Mouse (Mus musculus) heart, postnatal 0 days (tissue): Measurements from ENCODE around the gene Ercc6. TPM values are rescaled to one million over a fixed set of nuclear protein-coding genes. Genes with fewer than 3 reads are reported as not detected.
A peak's percentile ranks its signal among the peaks of the same experiment; 100 is the strongest.

ENCODE experiments used
- ATAC-seq: fragments of 200-750 bp; cut with Nextera tagmentation; 2 replicates; pipeline ENCODE4 v1.8.0; 2017; ENCODE audit warnings: low read depth, moderate number of reproducible peaks, moderate library complexity; ENCODE audit not compliant: insufficient read depth
- DNase-seq: peaks from one replicate; pipeline ENCODE4 v3.0.0-alpha.2; 2016; ENCODE audit warnings: low spot score
- H3K27ac ChIP-seq: fragments of 300-500 bp; sonication (generic); 2 replicates; pipeline ENCODE4 v1.5.1; 2014; ENCODE audit warnings: low read depth, mild to moderate bottlenecking
- H3K27me3 ChIP-seq: fragments of 300-500 bp; sonication (generic); 2 replicates; pipeline ENCODE4 v1.6.1; 2014; ENCODE audit warnings: low read length, mixed read lengths; ENCODE audit not compliant: control insufficient read depth, insufficient read depth
- H3K36me3 ChIP-seq: fragments of 300-500 bp; sonication (generic); replicated peaks from 2 replicates; pipeline ENCODE4 v1.6.1; 2014; ENCODE audit warnings: low read length, mixed read lengths; ENCODE audit not compliant: control insufficient read depth, insufficient read depth
- H3K4me1 ChIP-seq: fragments of 300-500 bp; sonication (generic); 2 replicates; pipeline ENCODE4 v1.6.1; 2014; ENCODE audit warnings: antibody characterized with exemption; ENCODE audit not compliant: control insufficient read depth, insufficient read depth
- H3K4me2 ChIP-seq: fragments of 300-500 bp; sonication (generic); 2 replicates; pipeline ENCODE4 v1.6.1; 2014; ENCODE audit warnings: low read depth, mild to moderate bottlenecking, low read length, moderate library complexity
- H3K4me3 ChIP-seq: fragments of 300-500 bp; sonication (generic); 2 replicates; pipeline ENCODE4 v1.5.1; 2014; ENCODE audit warnings: low read depth, low read length
- H3K9ac ChIP-seq: fragments of 300-500 bp; sonication (generic); replicated peaks from 2 replicates; pipeline ENCODE4 v1.6.1; 2014; ENCODE audit warnings: low read depth, low read length, mixed read lengths
- H3K9me3 ChIP-seq: fragments of 300-500 bp; sonication (generic); replicated peaks from 2 replicates; pipeline ENCODE4 v1.6.1; 2016; ENCODE audit warnings: low read length; ENCODE audit not compliant: control insufficient read depth
- CTCF ChIP-seq: IDR thresholded peaks from 2 replicates; pipeline ENCODE4 v1.5.1; 2016; ENCODE audit warnings: antibody characterized with exemption, control low read depth, low read depth
- EP300 ChIP-seq: IDR thresholded peaks from 2 replicates; pipeline ENCODE4 v1.6.1; 2016; ENCODE audit warnings: antibody characterized with exemption, low read depth
- WGBS: fragments of 180-500 bp; shearing (Covaris S2); extraction: QIAGEN DNeasy Blood & Tissue Kit; methylation state at CpG from one replicate; pipeline ENCODE4 v1.1.7; 2014; 5-methylcytosine and 5-hydroxymethylcytosine counted together
- polyA plus RNA-seq: library from polyadenylated mRNA; unstranded; fragments of >200 nt; fragmentation: Nextera tagmentation; extraction: Ambion mirVana; gene quantifications from 2 replicates; pipeline ENCODE4 v1.2.1, GENCODE M21; 2015
- total RNA-seq: library from RNA; depleted of rRNA; stranded (reverse); fragments of >200 nt; gene quantifications from 2 replicates; pipeline ENCODE4 v1.2.3, GENCODE M21; 2014; ENCODE audit warnings: low replicate concordance; rRNA removed

The Ercc6 gene
- total RNA-seq: 2.7 and 5.5 TPM in 2 replicates
- 5.2 and 6.2 TPM in 2 replicates for polyA plus RNA-seq

DNA sequence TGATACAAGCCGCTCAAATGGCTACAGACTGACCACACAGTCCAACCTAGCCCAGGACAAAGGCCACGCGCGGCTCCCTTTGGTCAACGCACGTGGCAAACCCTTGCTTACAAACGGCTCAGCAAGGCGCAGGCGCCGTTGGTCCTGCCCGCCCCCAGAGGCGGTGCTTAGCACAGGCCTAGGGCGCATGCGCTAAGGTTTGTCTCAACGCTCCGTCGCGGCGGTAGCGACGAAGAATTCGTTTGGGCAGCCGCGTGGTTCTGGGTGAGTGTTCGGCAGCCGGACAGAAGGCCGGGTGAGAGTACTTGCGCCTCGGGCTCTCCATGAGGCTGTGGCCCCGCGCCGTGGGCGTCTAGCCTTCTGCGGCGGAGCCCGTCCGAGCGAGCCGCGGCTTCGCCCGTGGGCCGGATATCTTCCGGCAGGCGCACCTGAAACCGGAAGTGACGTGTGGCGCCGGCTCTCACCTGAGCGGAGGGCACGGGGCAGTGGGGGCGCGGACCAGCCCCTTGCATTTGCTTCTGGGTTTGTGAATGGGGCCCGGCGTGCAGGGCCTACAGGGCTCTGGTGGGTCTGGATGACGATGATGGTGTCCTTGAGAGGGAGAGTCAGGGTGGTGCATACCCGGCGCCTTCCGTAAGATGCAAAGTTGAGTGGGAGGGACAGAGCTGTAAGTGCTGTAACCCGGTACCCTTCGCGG is at the start of gene Ercc6:
Ercc6 (plus strand) TSS at position 186 of the 697 bp plus-strand sequence.
- ATAC-seq (peak; percentile 97), DNase-seq (peak; percentile 94)
- no peaks in the 10 kb centered on the region for H3K27me3 ChIP-seq
- H3K4me1 ChIP-seq: peaks cover 7% of the 10 kb centered on the region; the same call in 1 of the 2 replicates
- peak within 1 kb of the TSS; percentile 99 for H3K4me2 ChIP-seq
- TF ChIP-seq CTCF (no peak), EP300 (no peak)
- under 1% methylated on average over 59 of the region's 62 CpGs for WGBS
- peak within 1 kb of the TSS; percentile 85 for H3K4me3 ChIP-seq
- peak within 1 kb of the TSS; percentile 72 for H3K9ac ChIP-seq
- H3K9me3 ChIP-seq: no peaks in the 10 kb centered on the region
- peak within 1 kb of the TSS; percentile 77 for H3K27ac ChIP-seq
- H3K36me3 ChIP-seq: peaks cover 14% of the 10 kb centered on the region

DNA sequence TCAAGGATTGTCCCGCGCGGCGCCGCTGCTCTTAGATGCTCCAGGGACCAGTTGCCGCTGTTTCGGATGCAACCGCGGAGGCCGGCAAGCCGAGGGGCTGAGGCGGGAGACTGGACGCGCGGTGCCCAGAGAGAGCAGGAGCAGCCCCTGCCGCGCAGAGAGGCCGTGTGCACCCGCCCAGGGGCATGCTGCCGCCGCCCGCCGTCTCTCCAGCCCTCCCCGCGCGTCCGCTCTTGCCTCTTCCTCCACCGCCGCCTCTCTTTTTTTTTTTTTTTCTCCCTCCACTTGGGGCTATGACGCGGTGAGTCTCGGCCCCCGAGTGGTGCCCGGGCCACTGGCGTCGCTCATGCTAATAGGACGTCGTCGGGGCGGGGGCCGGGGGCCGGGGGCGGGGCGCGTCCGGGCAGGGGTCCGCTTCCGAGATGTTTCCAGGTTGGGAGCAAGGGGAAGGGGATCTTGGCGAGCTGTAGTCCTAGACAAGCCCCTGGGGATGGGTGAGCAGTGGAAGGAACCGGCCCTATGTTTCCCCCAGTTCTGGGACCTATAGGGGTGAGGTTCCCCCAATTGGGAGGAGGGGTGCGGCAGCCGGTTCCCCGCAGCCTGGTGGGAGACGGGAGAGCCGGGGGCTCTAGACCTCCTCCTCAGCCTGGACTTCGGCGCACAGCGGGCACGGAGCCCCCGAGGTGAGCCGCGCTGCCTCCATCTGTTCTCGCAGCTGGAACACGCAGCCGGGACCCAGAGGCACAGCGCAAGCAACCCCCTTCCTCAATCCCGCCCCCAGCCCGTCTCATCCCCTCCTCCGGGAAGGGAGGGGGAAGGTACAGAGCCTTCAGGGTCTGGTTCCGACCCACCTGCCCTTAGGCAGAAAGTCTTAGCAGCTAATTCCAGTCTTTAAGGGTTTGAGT is 48.5 kb upstream of the Ercc6 start, which contains the start of gene Slc18a3:
Slc18a3 (minus strand) TSS at position 250 of the 905 bp plus-strand sequence.
- DNase-seq: no peak
- no peak within 1 kb of the TSS for H3K9ac ChIP-seq
- peak within 1 kb of the TSS; percentile 26 for H3K4me2 ChIP-seq
- peak within 1 kb of the TSS; percentile 28 for H3K4me3 ChIP-seq
- H3K9me3 ChIP-seq: no peaks in the 10 kb centered on the region
- no peak for TF ChIP-seq EP300
- TF ChIP-seq CTCF: no peak
- H3K27ac ChIP-seq: no peak within 1 kb of the TSS
- no peaks in the 10 kb centered on the region for H3K36me3 ChIP-seq
- 1% methylated on average over 62 of the region's 70 CpGs for WGBS
- H3K4me1 ChIP-seq: no peaks in the 10 kb centered on the region
- no peak for ATAC-seq
- H3K27me3 ChIP-seq: peaks cover 78% of the 10 kb centered on the region

DNA sequence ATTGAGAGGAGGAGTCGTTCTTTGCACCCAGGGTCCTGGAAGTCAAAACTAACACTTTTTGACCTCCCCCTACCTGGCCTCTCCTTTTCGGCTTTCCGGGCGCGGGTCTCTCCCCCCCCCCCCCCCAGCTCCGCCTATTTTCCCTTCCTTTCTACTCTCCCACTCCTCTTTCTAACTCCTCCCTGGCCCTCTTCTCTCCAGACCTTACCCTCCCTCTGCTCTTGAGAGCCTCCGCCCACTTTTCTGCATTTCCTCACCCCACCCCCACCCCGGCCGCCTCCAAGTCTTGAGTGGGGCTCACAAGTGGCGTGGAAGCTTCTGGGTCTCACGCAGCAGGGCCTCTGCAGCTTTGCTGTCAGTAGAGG is 47.8 kb upstream of the Ercc6 start:
- Histone ChIP-seq H3K4me2 (no peak overlapping the region), H3K27me3 (peaks cover 72% of the 10 kb centered on the region), H3K9ac (no peak overlapping the region), H3K4me3 (no peak overlapping the region), H3K4me1 (no peaks in the 10 kb centered on the region), H3K27ac (no peak overlapping the region), H3K36me3 (no peaks in the 10 kb centered on the region), H3K9me3 (no peaks in the 10 kb centered on the region)
- DNase-seq: no peak
- no peak for ATAC-seq
- TF ChIP-seq EP300 (no peak), CTCF (no peak)
- 1% methylated on average over 9 of the region's 11 CpGs for whole genome bisulfite sequencing

DNA sequence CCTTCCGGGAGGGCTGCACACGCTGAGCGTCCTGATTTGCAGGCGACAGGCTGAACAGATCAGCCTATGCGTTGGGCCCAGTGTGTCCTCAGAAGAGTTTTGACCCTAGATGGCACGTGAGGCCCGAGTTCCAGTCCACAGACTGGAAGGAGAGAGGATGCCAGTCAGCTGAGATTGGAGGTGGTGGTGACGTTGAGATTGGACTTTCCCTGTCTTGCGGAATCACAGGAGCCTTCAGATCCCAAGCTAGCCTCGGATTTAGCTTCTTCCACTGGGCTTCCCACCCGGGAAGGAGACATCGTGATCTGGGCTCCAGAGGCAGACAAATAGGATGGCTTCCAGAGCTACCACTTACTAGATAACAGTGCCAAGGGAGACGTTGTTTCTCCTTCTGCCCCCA is 47.4 kb upstream of the Ercc6 start, which contains the start of gene Chat:
Chat (minus strand) TSS at position 101 of the 400 bp plus-strand sequence.
- peak within 1 kb of the TSS; percentile 28 for H3K4me3 ChIP-seq
- DNase-seq: no peak
- WGBS: 15% methylated on average over 13 of the region's 13 CpGs
- H3K9me3 ChIP-seq: no peaks in the 10 kb centered on the region
- no peak within 1 kb of the TSS for H3K27ac ChIP-seq
- no peak for TF ChIP-seq CTCF
- no peak for TF ChIP-seq EP300
- ATAC-seq: no peak
- no peak within 1 kb of the TSS for H3K9ac ChIP-seq
- no peaks in the 10 kb centered on the region for H3K4me1 ChIP-seq
- H3K4me2 ChIP-seq: peak within 1 kb of the TSS; percentile 26
- H3K36me3 ChIP-seq: no peaks in the 10 kb centered on the region
- peaks cover 68% of the 10 kb centered on the region for H3K27me3 ChIP-seq

DNA sequence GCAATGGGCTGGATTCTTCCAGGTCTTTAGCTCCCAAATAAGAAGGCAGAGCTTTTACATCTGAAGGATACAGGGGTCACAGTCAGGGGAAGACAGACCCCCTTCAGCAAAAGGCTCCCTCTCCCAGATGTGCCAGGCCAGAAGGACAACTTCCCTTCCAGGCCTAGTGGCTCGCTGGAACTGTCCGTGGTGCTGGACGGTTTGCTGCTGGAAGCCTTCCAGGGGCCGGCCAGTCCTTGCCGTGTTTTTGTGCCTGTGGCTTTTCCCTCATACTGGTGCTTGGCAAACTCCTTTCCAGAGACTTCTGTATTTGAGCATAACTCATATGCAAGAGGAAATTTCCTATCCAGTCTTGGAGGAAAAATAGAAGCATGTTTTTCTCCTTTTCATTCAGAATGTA is 45.7 kb upstream of the Ercc6 start:
- Histone ChIP-seq H3K27me3 (peaks cover 51% of the 10 kb centered on the region), H3K9me3 (no peaks in the 10 kb centered on the region), H3K9ac (no peak overlapping the region), H3K4me3 (no peak overlapping the region), H3K36me3 (no peaks in the 10 kb centered on the region), H3K4me2 (no peak overlapping the region), H3K4me1 (no peaks in the 10 kb centered on the region), H3K27ac (no peak overlapping the region)
- ATAC-seq (no peak), DNase-seq (peak; percentile 50)
- TF ChIP-seq CTCF: no peak
- no peak for TF ChIP-seq EP300
- under 1% methylated on average over 5 of the region's 5 CpGs for WGBS
